Mouse (Mus musculus): ENCODE measurements at regions not wholly inside any gene's neighbourhood (a gene's known extent, or its start where the extent isn't known, plus 50 kb on each side); places are given as distances from the start of the nearest gene placed in this dataset.

- no peak for ATAC-seq
- no peaks in the 10 kb centered on the region for H3K27me3 ChIP-seq (replicated peaks; ENCODE audit: control insufficient read depth, insufficient read depth, low read length)
- no peak overlapping the region for H3K9ac ChIP-seq (ENCODE audit: low read depth, low read length)
- no peaks in the 10 kb centered on the region for H3K36me3 ChIP-seq (ENCODE audit: control insufficient read depth, insufficient read depth, low read length)
- H3K4me1 ChIP-seq (ENCODE audit: control insufficient read depth, insufficient read depth, low read length) = no peaks in the 10 kb centered on the region
- H3K4me3 ChIP-seq (ENCODE audit: low read length) = no peak overlapping the region
- no peak overlapping the region for H3K27ac ChIP-seq (ENCODE audit: low read length)
- 61% methylated on average over 13 of the region's 13 CpGs for WGBS
- H3K9me3 ChIP-seq (ENCODE audit: control insufficient read depth, low read length) = no peaks in the 10 kb centered on the region
- H3K4me2 ChIP-seq (ENCODE audit: low read depth, low read length) = no peak overlapping the region
Measured at GRCm38 (mm10) chr13:100988671-100989531, 155.7 kb upstream of the Slc30a5 start.

DNA sequence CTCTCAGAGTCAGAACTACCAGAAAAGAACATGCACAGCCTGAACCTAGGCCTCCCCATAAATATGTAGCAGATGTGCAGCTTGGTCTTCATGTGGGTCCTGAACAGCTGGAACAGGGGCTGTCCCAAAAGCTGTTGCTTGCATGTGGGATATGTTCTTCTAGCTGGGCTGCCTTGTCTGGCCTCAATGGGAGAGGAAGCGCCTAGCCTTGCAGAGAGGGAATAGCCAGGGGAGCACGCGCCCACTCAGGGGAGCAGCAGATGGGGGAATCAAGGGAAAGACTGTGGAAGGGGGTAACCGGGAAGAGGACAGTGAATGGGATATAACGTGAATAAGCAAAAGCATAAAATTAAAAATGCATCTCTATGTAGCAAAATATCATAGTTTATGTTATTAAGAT, 154.9 kb upstream of the Slc30a5 start:
- no peak overlapping the region for H3K27ac ChIP-seq (ENCODE audit: low read length)
- WGBS = 92% methylated on average over 5 of the region's 5 CpGs

GRCm38 (mm10) chr13:100975741-100976140, 142.5 kb upstream of the Slc30a5 start:
- Histone ChIP-seq H3K4me3 (ENCODE audit: low read length) (no peak overlapping the region), H3K4me1 (ENCODE audit: control insufficient read depth, insufficient read depth, low read length) (no peaks in the 10 kb centered on the region), H3K27ac (ENCODE audit: low read length) (no peak overlapping the region), H3K9ac (ENCODE audit: low read depth, low read length) (no peak overlapping the region), H3K27me3 (replicated peaks; ENCODE audit: control insufficient read depth, insufficient read depth, low read length) (no peaks in the 10 kb centered on the region), H3K9me3 (ENCODE audit: control insufficient read depth, low read length) (no peaks in the 10 kb centered on the region), H3K36me3 (ENCODE audit: control insufficient read depth, insufficient read depth, low read length) (no peaks in the 10 kb centered on the region), H3K4me2 (ENCODE audit: low read depth, low read length) (no peak overlapping the region)
- no peak for ATAC-seq
- 50% methylated on average over 3 of the region's 3 CpGs for WGBS

More for the DNA sequence above, 154.9 kb upstream of the Slc30a5 start:
- no peak overlapping the region for H3K4me2 ChIP-seq (ENCODE audit: low read depth, low read length)
- H3K36me3 ChIP-seq (ENCODE audit: control insufficient read depth, insufficient read depth, low read length) = no peaks in the 10 kb centered on the region
- no peaks in the 10 kb centered on the region for H3K4me1 ChIP-seq (ENCODE audit: control insufficient read depth, insufficient read depth, low read length)
- H3K27me3 ChIP-seq (replicated peaks; ENCODE audit: control insufficient read depth, insufficient read depth, low read length) = no peaks in the 10 kb centered on the region
- no peak for ATAC-seq
- H3K9me3 ChIP-seq (ENCODE audit: control insufficient read depth, low read length) = no peaks in the 10 kb centered on the region
- no peak overlapping the region for H3K4me3 ChIP-seq (ENCODE audit: low read length)
- no peak overlapping the region for H3K9ac ChIP-seq (ENCODE audit: low read depth, low read length)

GRCm38 (mm10) chr13:100971080-100972017, 138.1 kb upstream of the Slc30a5 start:
- no peaks in the 10 kb centered on the region for H3K36me3 ChIP-seq (ENCODE audit: control insufficient read depth, insufficient read depth, low read length)
- H3K27me3 ChIP-seq (replicated peaks; ENCODE audit: control insufficient read depth, insufficient read depth, low read length) = no peaks in the 10 kb centered on the region
- no peak overlapping the region for H3K9ac ChIP-seq (ENCODE audit: low read depth, low read length)
- no peaks in the 10 kb centered on the region for H3K9me3 ChIP-seq (ENCODE audit: control insufficient read depth, low read length)
- ATAC-seq = no peak
- H3K4me3 ChIP-seq (ENCODE audit: low read length) = no peak overlapping the region
- H3K27ac ChIP-seq (ENCODE audit: low read length) = no peak overlapping the region
- WGBS = 69% methylated on average over 2 of the region's 2 CpGs
- H3K4me1 ChIP-seq (ENCODE audit: control insufficient read depth, insufficient read depth, low read length) = no peaks in the 10 kb centered on the region
- no peak overlapping the region for H3K4me2 ChIP-seq (ENCODE audit: low read depth, low read length)

DNA sequence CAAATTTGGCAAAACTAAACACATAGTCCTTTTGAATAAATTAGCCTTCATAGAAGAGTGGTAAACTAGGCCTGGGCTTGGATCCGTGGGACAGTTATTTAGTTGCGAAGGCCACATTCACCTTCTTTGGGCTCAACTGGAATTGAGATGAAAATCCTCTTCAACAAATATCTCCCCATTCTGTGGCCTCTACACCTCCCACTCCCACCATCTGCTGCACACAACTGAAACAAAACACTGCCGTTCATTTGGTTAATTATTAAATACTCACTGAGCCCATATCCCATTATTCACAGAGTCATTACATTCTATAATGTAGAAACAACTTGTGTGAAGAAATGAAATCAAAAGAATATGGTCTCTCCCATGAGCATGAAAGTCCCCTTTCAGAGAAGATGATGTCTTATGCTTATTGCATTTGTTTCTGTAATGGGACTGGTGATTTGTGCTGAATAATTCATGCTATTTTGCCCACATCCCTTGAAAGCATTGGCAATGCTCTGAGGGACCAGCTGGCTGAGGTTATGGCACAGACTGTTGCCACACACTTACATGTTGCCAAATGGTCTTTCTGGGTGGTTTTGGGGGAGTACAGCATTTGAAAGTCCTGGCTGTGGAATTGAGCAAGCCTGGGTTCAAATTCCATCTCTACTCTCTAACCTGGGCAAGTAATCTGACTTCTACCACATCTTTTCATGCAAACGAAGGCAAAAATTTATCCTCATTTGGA, 129.7 kb upstream of the Slc30a5 start:
- WGBS = 75% methylated on average over 4 of the region's 4 CpGs
- Histone ChIP-seq H3K9me3 (ENCODE audit: control insufficient read depth, low read length) (no peaks in the 10 kb centered on the region), H3K27ac (ENCODE audit: low read length) (no peak overlapping the region), H3K4me2 (ENCODE audit: low read depth, low read length) (no peak overlapping the region), H3K9ac (ENCODE audit: low read depth, low read length) (no peak overlapping the region), H3K36me3 (ENCODE audit: control insufficient read depth, insufficient read depth, low read length) (no peaks in the 10 kb centered on the region), H3K4me3 (ENCODE audit: low read length) (no peak overlapping the region), H3K27me3 (replicated peaks; ENCODE audit: control insufficient read depth, insufficient read depth, low read length) (no peaks in the 10 kb centered on the region), H3K4me1 (ENCODE audit: control insufficient read depth, insufficient read depth, low read length) (no peaks in the 10 kb centered on the region)
- no peak for ATAC-seq

DNA sequence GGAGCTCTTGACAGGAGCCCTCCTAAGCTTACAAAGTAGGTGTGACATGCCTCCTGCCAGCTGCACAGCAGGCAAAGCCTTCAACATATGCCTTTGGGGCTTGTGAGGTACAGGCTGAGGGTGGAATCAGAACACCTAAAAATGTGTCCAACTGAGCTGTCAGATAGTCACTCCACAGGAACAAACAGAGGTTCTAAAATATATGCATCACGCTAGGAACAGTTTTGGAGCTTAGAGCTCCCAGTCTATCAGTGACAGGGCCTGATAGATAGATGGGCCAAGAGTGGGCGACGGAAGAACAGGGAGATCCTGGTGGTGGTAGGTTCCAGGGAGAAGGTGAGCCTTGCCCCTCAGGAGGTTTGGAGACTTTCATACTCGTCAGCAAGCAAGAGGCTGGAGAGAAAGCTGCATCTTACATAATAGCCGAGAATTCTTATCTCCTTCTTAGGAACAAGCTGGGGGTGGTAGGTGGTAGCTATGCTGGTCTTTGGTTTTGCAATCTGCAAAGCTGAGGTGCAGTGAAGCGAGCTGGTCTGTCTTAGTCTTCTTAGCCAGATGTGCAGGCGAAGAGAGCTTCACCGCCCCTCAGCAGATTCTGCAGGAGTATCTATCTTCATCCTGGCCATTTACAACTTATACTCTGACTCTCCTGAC, 121.5 kb upstream of the Slc30a5 start:
- Histone ChIP-seq H3K36me3 (ENCODE audit: control insufficient read depth, insufficient read depth, low read length) (no peaks in the 10 kb centered on the region), H3K4me2 (ENCODE audit: low read depth, low read length) (no peak overlapping the region), H3K4me1 (ENCODE audit: control insufficient read depth, insufficient read depth, low read length) (no peaks in the 10 kb centered on the region; the same call in 1 of the 2 replicates), H3K27ac (ENCODE audit: low read length) (no peak overlapping the region), H3K27me3 (replicated peaks; ENCODE audit: control insufficient read depth, insufficient read depth, low read length) (no peaks in the 10 kb centered on the region), H3K4me3 (ENCODE audit: low read length) (no peak overlapping the region), H3K9me3 (ENCODE audit: control insufficient read depth, low read length) (no peaks in the 10 kb centered on the region), H3K9ac (ENCODE audit: low read depth, low read length) (no peak overlapping the region)
- 75% methylated on average over 8 of the region's 8 CpGs for WGBS
- no peak for ATAC-seq

GRCm38 (mm10) chr13:100954106-100954505, 120.9 kb upstream of the Slc30a5 start:
- no peaks in the 10 kb centered on the region for H3K9me3 ChIP-seq (ENCODE audit: control insufficient read depth, low read length)
- H3K27ac ChIP-seq (ENCODE audit: low read length) = no peak overlapping the region
- H3K4me3 ChIP-seq (ENCODE audit: low read length) = no peak overlapping the region
- H3K9ac ChIP-seq (ENCODE audit: low read depth, low read length) = no peak overlapping the region
- ATAC-seq = no peak
- no peak overlapping the region for H3K4me2 ChIP-seq (ENCODE audit: low read depth, low read length)
- 71% methylated on average over 1 of the region's 1 CpGs for WGBS
- no peaks in the 10 kb centered on the region; the same call in 1 of the 2 replicates for H3K4me1 ChIP-seq (ENCODE audit: control insufficient read depth, insufficient read depth, low read length)
- no peaks in the 10 kb centered on the region for H3K36me3 ChIP-seq (ENCODE audit: control insufficient read depth, insufficient read depth, low read length)
- H3K27me3 ChIP-seq (replicated peaks; ENCODE audit: control insufficient read depth, insufficient read depth, low read length) = no peaks in the 10 kb centered on the region

- 87% methylated on average over 1 of the region's 1 CpGs for WGBS
- no peak overlapping the region for H3K9ac ChIP-seq (ENCODE audit: low read depth, low read length)
- H3K27me3 ChIP-seq (replicated peaks; ENCODE audit: control insufficient read depth, insufficient read depth, low read length) = no peaks in the 10 kb centered on the region
- no peak overlapping the region for H3K4me3 ChIP-seq (ENCODE audit: low read length)
- no peak for ATAC-seq
- no peak overlapping the region for H3K27ac ChIP-seq (ENCODE audit: low read length)
- no peaks in the 10 kb centered on the region for H3K9me3 ChIP-seq (ENCODE audit: control insufficient read depth, low read length)
- no peaks in the 10 kb centered on the region; the same call in 1 of the 2 replicates for H3K4me1 ChIP-seq (ENCODE audit: control insufficient read depth, insufficient read depth, low read length)
- no peak overlapping the region for H3K4me2 ChIP-seq (ENCODE audit: low read depth, low read length)
- no peaks in the 10 kb centered on the region for H3K36me3 ChIP-seq (ENCODE audit: control insufficient read depth, insufficient read depth, low read length)
Measured at GRCm38 (mm10) chr13:100951185-100951508, 117.9 kb upstream of the Slc30a5 start.

Data from intestine, embryonic 16.5 days (tissue).